Mouse (Mus musculus): ENCODE measurements around the gene B4galt7. TPM values are rescaled to one million over a fixed set of nuclear protein-coding genes. Genes with fewer than 3 reads are reported as not detected.
"Not testable (repeated sequence)": the region's sequence is repeated elsewhere in the genome, so short reads cannot be mapped to it uniquely, and the experiment has no call there.

B4galt7 gene
- 10 to 100 TPM; 22.8 to 24.3 TPM for total RNA-seq (2021)
- long read RNA-seq, experiment 1, transcript B4galt7-201 (6 exons, 2,130 nt): major isoform, 27 of 37 reads
- long read RNA-seq, experiment 1, partial matches to known transcripts: 1 of 37 reads
- long read RNA-seq, experiment 1, other reads (novel, unspliced or antisense): 8 of 37 reads
- long read RNA-seq, experiment 2, transcript B4galt7-201 (6 exons, 2,130 nt): major isoform, 37 of 64 reads
- long read RNA-seq, experiment 2, partial matches to known transcripts: 4 of 64 reads
- long read RNA-seq, experiment 2, other reads (novel, unspliced or antisense): 19 of 64 reads

GRCm38 (mm10) chr13:55599566-55600540, at the start of gene B4galt7:
Gene B4galt7, plus strand, starts transcription at chr13:55599896.
- peak; percentile 80 to 85 for DNase-seq (ENCODE audit: low spot score in 2 of 2)
- no peak for TF ChIP-seq CTCF (conservative IDR thresholded peaks at IDR 0.05)
- peak within 1 kb of the TSS; percentile 91 for H3K27ac ChIP-seq
- peak within 1 kb of the TSS; percentile 79 for H3K4me3 ChIP-seq

- no peak for DNase-seq (ENCODE audit: low spot score in 2 of 2)
- TF ChIP-seq CTCF (conservative IDR thresholded peaks at IDR 0.05): no peak
- Histone ChIP-seq H3K4me3 (no peak overlapping the region), H3K27ac (no peak overlapping the region)
These were observed 43.8 kb upstream of the B4galt7 start for GRCm38 (mm10) chr13:55555921-55556320.

- H3K27ac ChIP-seq: no peak overlapping the region
- no peak for TF ChIP-seq CTCF (conservative IDR thresholded peaks at IDR 0.05)
- DNase-seq (ENCODE audit: low spot score in 2 of 2): no peak
- H3K4me3 ChIP-seq: no peak overlapping the region
These were observed 42.2 kb upstream of the B4galt7 start for GRCm38 (mm10) chr13:55557499-55557898.

- TF ChIP-seq CTCF (conservative IDR thresholded peaks at IDR 0.05): no peak
- H3K27ac ChIP-seq: no peak overlapping the region
- no peak overlapping the region for H3K4me3 ChIP-seq
- peak in 1 of 2 experiments; percentile 6 for DNase-seq (ENCODE audit: low spot score in 2 of 2)
These were observed 36.3 kb upstream of the B4galt7 start for GRCm38 (mm10) chr13:55563266-55563879.

GRCm38 (mm10) chr13:55567001-55567400, 32.7 kb upstream of the B4galt7 start:
- no peak overlapping the region for H3K27ac ChIP-seq
- DNase-seq (ENCODE audit: low spot score in 2 of 2): no peak
- no peak for TF ChIP-seq CTCF (conservative IDR thresholded peaks at IDR 0.05)
- H3K4me3 ChIP-seq: no peak overlapping the region

- no peak for DNase-seq (ENCODE audit: low spot score in 2 of 2)
- H3K4me3 ChIP-seq: no peak overlapping the region
- TF ChIP-seq CTCF (conservative IDR thresholded peaks at IDR 0.05): no peak
- H3K27ac ChIP-seq: no peak overlapping the region
These were observed 31.7 kb upstream of the B4galt7 start for GRCm38 (mm10) chr13:55567949-55568348.

GRCm38 (mm10) chr13:55568524-55568923, 31.2 kb upstream of the B4galt7 start:
- not testable (repeated sequence) for DNase-seq (ENCODE audit: low spot score in 2 of 2); H3K27ac ChIP-seq; H3K4me3 ChIP-seq

- H3K4me3 ChIP-seq: peak overlapping the region; percentile 91
- no peak for TF ChIP-seq CTCF (conservative IDR thresholded peaks at IDR 0.05)
- no peak for DNase-seq (ENCODE audit: low spot score in 2 of 2)
- H3K27ac ChIP-seq: peak overlapping the region; percentile 93
These were observed 29.9 kb upstream of the B4galt7 start for GRCm38 (mm10) chr13:55569726-55570285.

- peak overlapping the region; percentile 93 for H3K27ac ChIP-seq
- no peak for TF ChIP-seq CTCF (conservative IDR thresholded peaks at IDR 0.05)
- DNase-seq (ENCODE audit: low spot score in 2 of 2): peak in 1 of 2 experiments; percentile 35
- H3K4me3 ChIP-seq: peak overlapping the region; percentile 91
These were observed 29.3 kb upstream of the B4galt7 start for GRCm38 (mm10) chr13:55570286-55570973.

GRCm38 (mm10) chr13:55571027-55571751, 28.5 kb upstream of the B4galt7 start, which contains the start of gene Fam193b:
Gene Fam193b, minus strand, starts transcription at chr13:55571120.
- peak; percentile 91 to 94 for DNase-seq (ENCODE audit: low spot score in 2 of 2)

GRCm38 (mm10) chr13:55571977-55572376, 27.7 kb upstream of the B4galt7 start:
- no peak for DNase-seq (ENCODE audit: low spot score in 2 of 2)
- peak overlapping the region; percentile 91 for H3K4me3 ChIP-seq
- TF ChIP-seq CTCF (conservative IDR thresholded peaks at IDR 0.05): no peak
- no peak overlapping the region for H3K27ac ChIP-seq

More at GRCm38 (mm10) chr13:55571027-55571751, 28.5 kb upstream of the B4galt7 start, which contains the start of gene Fam193b:
- H3K27ac ChIP-seq: peak within 1 kb of the TSS; percentile 93
- TF ChIP-seq CTCF (conservative IDR thresholded peaks at IDR 0.05): no peak
- peak within 1 kb of the TSS; percentile 91 for H3K4me3 ChIP-seq
